Comparison of ENCODE assay signal across 8 mouse cellular contexts in the genomic region with DNA sequence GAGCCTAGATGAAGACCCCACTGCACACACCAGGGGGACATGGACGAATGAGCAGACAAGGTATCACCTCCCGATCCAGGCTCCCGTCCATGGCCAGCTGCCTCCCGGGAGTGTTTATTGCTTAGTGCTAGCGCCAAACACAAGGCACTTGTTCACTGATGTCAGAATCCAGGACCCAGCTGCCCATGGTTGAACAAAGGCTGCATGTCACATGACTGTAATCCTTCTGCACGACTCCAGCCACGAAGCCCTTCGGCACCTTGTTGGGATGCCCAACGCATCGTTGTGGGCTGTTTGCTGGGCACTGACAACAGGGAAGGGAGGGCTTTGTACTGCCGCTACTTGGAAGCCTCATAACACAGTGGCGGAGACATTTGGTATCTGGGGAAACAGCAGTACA. TPM values are rescaled to one million over a fixed set of nuclear protein-coding genes. Genes with fewer than 3 reads are reported as not detected.
DNase-seq lines count a peak whose midpoint lies in the region; ATAC-seq lines count a peak whose summit lies in the region.

TSS of gene B230104I21Rik (plus strand) at position 367 of the 400 bp plus-strand sequence.

- ATAC-seq in heart, embryonic 12.5 days (ENCODE audit: insufficient number of reproducible peaks, low FRiP score): no peak
- peak; percentile 71 for ATAC-seq in hindbrain, embryonic 15.5 days (ENCODE audit: low FRiP score, low read depth)
- no peak for ATAC-seq in limb, embryonic 13.5 days (ENCODE audit: low FRiP score, low read depth)

- H3K27ac ChIP-seq in heart, embryonic 12.5 days (ENCODE audit: poor library complexity, severe bottlenecking): peak within 1 kb of the TSS; percentile 70
- H3K27ac ChIP-seq in brown adipose tissue, adult 24 weeks (replicated peaks; ENCODE audit: low read depth, low read length): peak within 1 kb of the TSS; percentile 96
- H3K27ac ChIP-seq in hindbrain, embryonic 15.5 days (replicated peaks): peak within 1 kb of the TSS; percentile 58
- peak within 1 kb of the TSS; percentile 22; the same call in 1 of the 2 replicates for H3K27ac ChIP-seq in limb, embryonic 13.5 days

- H3K4me1 ChIP-seq in heart, embryonic 12.5 days (replicated peaks): peaks cover 39% of the 10 kb centered on the region
- H3K4me1 ChIP-seq in brown adipose tissue, adult 24 weeks (ENCODE audit: control insufficient read depth, insufficient read depth, insufficient read length, low read length): peaks cover 16% of the 10 kb centered on the region
- peaks cover 35% of the 10 kb centered on the region for H3K4me1 ChIP-seq in hindbrain, embryonic 15.5 days (replicated peaks)
- H3K4me1 ChIP-seq in limb, embryonic 13.5 days: peaks cover 60% of the 10 kb centered on the region

- no peak for DNase-seq in heart, adult 11 months
- DNase-seq in right cerebral cortex, postnatal 25 days: peak; percentile 33
- DNase-seq in spleen, adult 18-20 months: no peak
- no peak for DNase-seq in adrenal gland, adult 8-10 months

- peaks cover 11% of the 10 kb centered on the region for H3K36me3 ChIP-seq in heart, embryonic 12.5 days
- H3K36me3 ChIP-seq in hindbrain, embryonic 15.5 days: no peaks in the 10 kb centered on the region
- H3K36me3 ChIP-seq in limb, embryonic 13.5 days: peaks cover 59% of the 10 kb centered on the region

- 79% methylated on average over 12 of the region's 12 CpGs for WGBS in heart, embryonic 12.5 days
- 32% methylated on average over 12 of the region's 12 CpGs for WGBS in hindbrain, embryonic 15.5 days
- WGBS in limb, embryonic 13.5 days: 63% methylated on average over 12 of the region's 12 CpGs

- H3K9ac ChIP-seq in heart, embryonic 12.5 days: peak within 1 kb of the TSS; percentile 39; the same call in 1 of the 2 replicates
- H3K9ac ChIP-seq in hindbrain, embryonic 15.5 days: no peak within 1 kb of the TSS
- H3K9ac ChIP-seq in limb, embryonic 13.5 days: 0 out of 2 replicates have a peak within 1 kb of the TSS, but pooled peaks have one; percentile 8

- 0 out of 2 replicates have a peak, but pooled peaks cover 29% of the 10 kb centered on the region for H3K27me3 ChIP-seq in heart, embryonic 12.5 days (replicated peaks)
- peaks cover 7% of the 10 kb centered on the region; the same call in 1 of the 2 replicates for H3K27me3 ChIP-seq in hindbrain, embryonic 15.5 days
- H3K27me3 ChIP-seq in limb, embryonic 13.5 days: no peaks in the 10 kb centered on the region

- H3K9me3 ChIP-seq in heart, embryonic 12.5 days (replicated peaks): no peaks in the 10 kb centered on the region
- H3K9me3 ChIP-seq in hindbrain, embryonic 15.5 days: no peaks in the 10 kb centered on the region
- no peaks in the 10 kb centered on the region for H3K9me3 ChIP-seq in limb, embryonic 13.5 days

- peak within 1 kb of the TSS; percentile 54 for H3K4me2 ChIP-seq in heart, embryonic 12.5 days
- peak within 1 kb of the TSS; percentile 48 for H3K4me2 ChIP-seq in hindbrain, embryonic 15.5 days
- H3K4me2 ChIP-seq in limb, embryonic 13.5 days (replicated peaks): peak within 1 kb of the TSS; percentile 45

- H3K4me3 ChIP-seq in heart, embryonic 12.5 days: peak within 1 kb of the TSS; percentile 17
- peak within 1 kb of the TSS; percentile 54 for H3K4me3 ChIP-seq in brown adipose tissue, adult 24 weeks (ENCODE audit: insufficient read depth, low read depth, low read length)
- H3K4me3 ChIP-seq in hindbrain, embryonic 15.5 days: peak within 1 kb of the TSS; percentile 21
- no peak within 1 kb of the TSS for H3K4me3 ChIP-seq in limb, embryonic 13.5 days

RNA-seq across cellular contexts. Expression of gene B230104I21Rik, which starts in this region (rescaled TPM):
- polyA plus RNA-seq in heart, embryonic 12.5 days (2016; fragmentation: Nextera tagmentation; extraction: Ambion mirVana): not detected in 2 replicates
- not detected in 2 replicates for polyA plus RNA-seq in brown adipose tissue, adult 24 weeks (2012; ENCODE audit: insufficient read depth, insufficient read length, missing spikeins)
- not detected in 2 replicates for polyA plus RNA-seq in hindbrain, embryonic 15.5 days (2015; fragmentation: Nextera tagmentation; extraction: Ambion mirVana)
- polyA plus RNA-seq in limb, embryonic 13.5 days (2015; fragmentation: Nextera tagmentation; extraction: Ambion mirVana): not detected in 2 replicates
- not detected for total RNA-seq in adrenal gland, adult 8-10 months (2022)

Comparison
In these comparisons a context has a peak if more than half of its experiments do, and no peak if none do; other contexts are left out.
1. Peak in ATAC-seq, H3K4me3 ChIP-seq, H3K27ac ChIP-seq and H3K4me2 ChIP-seq in hindbrain, embryonic 15.5 days; RNA of the gene not detected or under 1 TPM.
2. H3K27ac ChIP-seq: peak in every context shown above with its lines; median percentile 96 in brown adipose tissue, adult 24 weeks; 70 in heart, embryonic 12.5 days; 58 in hindbrain, embryonic 15.5 days; 22 in limb, embryonic 13.5 days.